Mouse (Mus musculus) spleen, postnatal 36 days (tissue): ENCODE results near the gene Apol7b.
"Not testable (repeated sequence)": the region's sequence is repeated elsewhere in the genome, so short reads cannot be mapped to it uniquely, and the experiment has no call there.

ENCODE experiments used
- DNase-seq, 2 experiments: peaks; one replicate each; pipeline ENCODE4 v3.0.0; 2022; ENCODE audit warnings: low spot score in 2 of 2, mixed read lengths in 1 of 2

Gene Apol7b

GRCm38 (mm10) chr15:77447392-77447791 lies at the start of gene Apol7b:
Gene Apol7b (minus strand): TSS chr15:77447492.
- DNase-seq, result not testable (repeated sequence)

DNA sequence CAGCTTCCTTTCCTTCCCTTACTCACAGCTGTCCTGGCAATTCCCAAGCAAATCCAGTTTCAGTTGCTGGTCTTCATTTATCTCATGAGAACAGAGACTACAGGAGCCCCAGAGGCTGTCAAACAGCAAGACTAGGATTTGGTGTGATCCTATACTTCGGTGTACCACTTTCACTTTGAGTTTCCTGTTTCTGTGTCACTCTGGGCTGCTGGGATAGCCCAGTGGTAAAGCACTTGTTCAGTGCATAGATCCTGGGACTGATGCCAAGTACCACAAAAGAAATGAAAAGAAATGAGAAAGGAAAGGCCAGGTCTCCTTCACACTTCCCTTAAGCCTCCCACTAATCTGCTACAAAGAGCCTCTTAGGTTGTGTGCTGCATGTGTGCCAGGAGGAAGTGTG lies 47.4 kb upstream of the Apol7b start:
- not testable (repeated sequence) for DNase-seq

GRCm38 (mm10) chr15:77493181-77493580 lies 45.9 kb upstream of the Apol7b start:
- not testable (repeated sequence) for DNase-seq

DNA sequence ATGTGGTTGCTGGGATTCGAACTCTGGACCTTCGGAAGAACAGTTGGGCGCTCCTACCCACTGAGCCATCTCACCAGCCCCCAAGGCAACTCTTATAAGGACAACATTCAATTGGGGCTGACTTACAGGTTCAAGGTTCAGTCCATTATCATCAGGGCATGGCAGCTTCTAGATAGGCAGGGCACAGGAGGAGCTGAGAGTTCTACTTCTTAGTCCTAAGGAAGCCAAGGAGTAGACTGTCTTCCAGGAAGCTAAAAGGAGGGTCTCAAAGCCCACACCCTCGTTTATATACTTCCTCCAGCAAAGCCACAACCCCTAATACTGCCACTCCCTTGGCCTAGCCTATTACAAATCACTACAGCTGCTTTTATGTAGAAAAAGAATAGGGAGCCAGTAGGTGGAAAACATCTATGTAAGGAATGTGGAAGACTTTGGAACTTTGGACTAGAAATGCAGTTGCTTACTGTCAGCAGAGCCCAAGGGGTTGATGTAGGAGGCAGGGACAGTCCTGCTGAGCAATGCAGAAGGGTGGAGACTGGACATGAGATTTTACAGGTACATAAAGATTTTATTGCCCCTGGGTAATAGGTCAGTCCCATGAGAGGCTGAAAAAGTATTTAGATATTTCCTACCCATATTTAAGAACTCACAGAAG lies 35.0 kb upstream of the Apol7b start:
- DNase-seq, result no peak

- not testable (repeated sequence) for DNase-seq
These were observed 29.4 kb upstream of the Apol7b start, which contains the start of gene Apol10a for GRCm38 (mm10) chr15:77476693-77477092. Gene Apol10a (plus strand): TSS chr15:77477047.

- DNase-seq, result not testable (repeated sequence)
These were observed 27.6 kb upstream of the Apol7b start for GRCm38 (mm10) chr15:77474699-77475390.

- DNase-seq, result peak in 1 of 2 experiments; percentile 2
These were observed 2.6 kb upstream of the Apol7b start for GRCm38 (mm10) chr15:77449927-77450326.

- DNase-seq, result not testable (repeated sequence)
These were observed 1.6 kb downstream of the Apol7b start for GRCm38 (mm10) chr15:77445668-77446067.

DNA sequence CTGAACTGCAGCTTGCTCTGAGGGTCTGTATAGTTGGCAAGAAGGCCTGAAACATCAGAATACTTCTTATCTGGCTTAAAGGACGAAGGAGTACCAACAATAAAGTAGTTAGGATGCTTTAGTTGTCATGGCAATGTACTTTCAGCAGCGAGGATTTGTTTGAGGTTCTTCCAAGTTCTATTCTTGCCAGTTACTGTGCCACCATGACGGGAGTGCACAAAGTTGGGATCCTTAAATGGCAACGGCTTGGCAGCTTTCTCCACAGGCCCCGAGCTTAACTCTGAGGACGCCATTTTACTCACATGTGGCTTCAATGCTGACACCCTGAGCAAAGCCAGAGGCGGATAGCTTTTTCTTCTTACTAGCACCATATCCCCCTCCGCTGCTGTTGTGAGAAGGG lies 2.5 kb downstream of the Apol7b start:
- not testable (repeated sequence) for DNase-seq

DNA sequence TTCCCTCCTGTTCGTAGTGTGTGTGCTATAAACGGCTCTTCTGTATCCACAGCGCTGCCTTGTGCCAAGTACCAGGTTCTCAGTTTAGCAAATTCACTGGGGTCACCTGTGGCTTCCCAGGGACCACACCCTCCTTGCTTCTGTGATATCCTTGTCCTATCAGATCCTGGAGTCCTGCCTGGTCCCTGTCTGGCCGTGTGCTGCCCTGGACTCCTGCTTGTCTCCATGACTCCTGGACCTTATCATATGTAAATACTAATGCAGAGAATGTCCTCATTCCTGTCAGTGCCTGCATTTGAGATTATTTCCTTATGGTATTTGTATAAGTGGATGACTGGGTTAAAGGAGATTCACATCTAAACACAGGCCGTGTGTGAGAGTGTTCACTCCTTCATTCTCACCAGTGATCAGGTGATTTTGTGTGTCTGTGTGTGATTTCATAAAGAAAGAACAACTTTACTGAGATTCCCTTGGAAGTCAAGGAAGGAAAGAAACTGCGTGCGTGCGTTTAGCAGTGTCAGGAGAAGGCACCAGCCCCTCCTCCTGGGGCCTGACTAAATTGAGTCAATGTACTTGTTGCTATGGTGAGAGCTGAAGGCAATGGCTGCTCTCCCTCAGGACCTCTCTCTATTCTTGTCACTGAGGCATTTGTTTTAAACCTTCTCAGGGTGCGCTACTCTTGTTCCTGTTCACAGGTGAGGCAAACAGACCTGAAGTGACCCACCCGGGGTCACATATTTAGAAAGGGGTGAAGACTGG lies 18.4 kb downstream of the Apol7b start:
- DNase-seq, result not testable (repeated sequence)

DNA sequence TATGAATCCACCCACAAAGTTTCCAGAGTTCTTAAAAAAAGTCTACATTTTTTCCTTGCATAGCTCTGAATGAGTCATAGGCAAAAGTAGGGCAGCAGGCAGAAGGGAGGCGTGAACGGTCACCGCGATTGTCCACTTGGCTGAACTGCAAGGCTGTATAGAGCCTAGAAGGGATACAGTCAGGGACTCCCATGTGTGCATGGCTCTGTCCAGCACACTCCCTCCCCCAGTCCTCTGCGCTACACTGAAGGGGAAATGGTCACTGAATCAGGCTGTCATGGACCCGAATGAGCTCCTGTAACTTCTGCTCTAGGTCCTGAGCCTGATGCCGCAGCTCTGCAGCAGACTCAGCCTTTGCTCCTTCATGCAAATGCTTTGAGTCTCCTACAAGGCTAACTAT lies 24.4 kb downstream of the Apol7b start:
- DNase-seq, result not testable (repeated sequence)

- DNase-seq, result not testable (repeated sequence)
These were observed 27.6 kb downstream of the Apol7b start for GRCm38 (mm10) chr15:77419657-77420056.

DNA sequence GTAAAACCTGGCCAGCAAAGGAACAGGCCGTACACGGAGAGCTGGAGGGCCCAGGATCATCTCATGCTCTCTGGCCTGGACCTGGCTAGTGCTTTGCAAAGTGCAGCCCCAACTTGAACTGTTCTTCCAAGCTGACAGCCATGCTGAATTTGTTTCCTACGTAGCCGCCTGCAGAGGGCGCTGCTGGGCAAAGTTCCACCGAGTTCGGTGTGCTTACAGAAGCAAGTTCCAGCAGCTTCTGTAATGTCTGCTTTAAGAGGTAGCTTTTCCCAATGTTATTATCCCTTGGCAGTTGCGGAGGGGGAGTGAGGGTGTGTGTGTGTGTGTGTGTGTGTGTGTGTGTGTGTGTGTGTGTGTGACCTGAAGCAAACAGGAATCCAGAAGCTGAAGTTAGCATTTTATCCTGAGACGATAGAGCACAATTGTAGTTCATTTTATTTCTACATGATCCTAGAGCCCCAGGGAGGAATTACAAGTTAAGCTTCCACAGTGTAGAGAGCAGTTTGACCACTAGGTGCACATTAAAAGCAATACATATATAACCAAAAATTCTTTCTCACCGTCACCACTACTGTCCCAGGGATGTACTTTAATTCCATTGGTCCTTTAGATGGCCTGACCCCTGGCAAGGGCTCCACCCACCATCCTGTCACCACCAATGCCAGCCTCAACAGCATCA lies 30.5 kb downstream of the Apol7b start:
- DNase-seq, result not testable (repeated sequence)

GRCm38 (mm10) chr15:77415653-77416052 lies 31.6 kb downstream of the Apol7b start:
- DNase-seq, result not testable (repeated sequence)

DNA sequence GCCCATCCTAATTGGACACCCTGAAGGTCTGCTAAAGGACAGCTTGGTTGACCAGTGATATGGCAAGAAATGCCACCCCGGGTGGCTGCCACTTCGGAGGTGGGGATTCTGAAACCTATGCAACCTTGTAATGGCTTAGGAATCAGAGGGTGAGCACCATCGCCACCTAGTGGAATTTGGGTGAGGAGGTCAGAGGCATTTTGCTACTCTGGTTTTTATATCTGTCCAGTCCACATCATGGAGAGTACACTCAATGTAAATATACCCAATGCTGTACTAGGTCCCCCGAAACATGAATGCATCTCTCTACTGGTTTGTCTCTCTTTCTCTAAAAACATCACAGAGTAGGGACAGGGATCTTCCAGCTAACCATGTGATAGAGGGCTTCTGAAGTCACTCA lies 34.6 kb downstream of the Apol7b start:
- not testable (repeated sequence) for DNase-seq

- DNase-seq, result not testable (repeated sequence)
These were observed 36.3 kb downstream of the Apol7b start, which contains the start of gene Apol9a for GRCm38 (mm10) chr15:77411035-77411434. Gene Apol9a (minus strand): TSS chr15:77411135.

DNA sequence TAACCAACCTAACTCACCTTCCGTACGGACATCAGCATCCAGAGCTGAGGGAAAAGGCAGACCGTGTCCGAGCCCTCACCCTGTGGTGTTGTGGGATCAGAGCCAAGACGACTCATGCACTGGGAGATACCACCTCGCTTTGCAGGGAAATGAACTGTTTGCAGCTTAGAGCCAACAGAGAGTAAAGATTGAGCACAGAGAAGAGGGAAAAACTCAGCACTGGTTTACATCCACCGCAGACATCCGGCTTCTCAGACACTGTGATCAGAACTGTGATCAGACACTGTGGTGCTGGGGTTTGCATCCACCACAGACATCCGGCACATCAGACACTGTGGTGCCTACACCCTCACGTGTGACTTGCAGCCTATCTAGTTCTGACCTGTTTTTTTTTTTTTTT lies 40.9 kb downstream of the Apol7b start:
- DNase-seq, result peak; percentile 46 to 61

GRCm38 (mm10) chr15:77399027-77399426 lies 48.3 kb downstream of the Apol7b start, which contains the start of gene Apol7a:
Gene Apol7a (minus strand): TSS chr15:77399110.
- DNase-seq, result not testable (repeated sequence)

GRCm38 (mm10) chr15:77397450-77398132 lies 49.7 kb downstream of the Apol7b start:
- not testable (repeated sequence) for DNase-seq

DNA sequence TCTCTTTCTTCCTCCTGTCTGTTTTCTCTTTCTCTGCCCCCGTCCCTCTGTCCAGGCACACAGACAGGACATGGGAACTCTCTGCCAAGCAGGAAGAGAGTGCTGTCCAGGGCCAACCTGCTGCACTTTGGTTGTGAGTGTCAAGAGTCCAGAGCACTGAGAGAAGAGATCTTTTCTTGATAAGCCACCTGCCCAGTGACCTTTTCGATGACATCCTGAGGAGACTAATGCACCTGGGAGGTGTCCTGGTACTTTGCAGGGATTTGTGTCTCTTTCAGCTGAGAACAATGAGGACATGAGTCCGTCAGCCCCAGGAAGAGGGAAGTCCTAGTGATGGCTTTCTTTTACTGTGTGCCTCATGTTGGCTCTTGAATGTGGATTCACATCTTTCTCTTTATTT lies 53.5 kb downstream of the Apol7b start:
- DNase-seq, result not testable (repeated sequence)

DNA sequence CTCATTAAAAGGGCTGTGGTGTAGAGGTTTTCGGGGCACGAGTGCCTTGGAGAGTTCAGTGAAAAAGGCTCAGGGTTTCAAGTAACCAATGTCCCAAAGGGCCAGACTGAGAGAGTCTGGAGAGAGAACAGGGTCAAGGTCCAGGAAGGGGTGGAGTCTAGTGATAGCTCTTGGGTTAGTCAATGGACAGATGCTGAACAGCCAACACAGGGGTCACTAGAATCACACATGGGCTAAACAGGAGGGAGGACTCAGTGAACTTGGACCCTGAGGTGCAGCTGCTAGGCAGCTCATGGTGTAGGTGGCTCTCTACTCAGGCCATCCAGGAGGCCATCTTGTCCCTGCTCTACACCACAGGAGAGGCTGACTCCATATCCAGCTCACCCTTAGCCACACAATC lies 59.8 kb downstream of the Apol7b start:
- no peak for DNase-seq
